Mouse (Mus musculus): ENCODE results near the gene Gucd1. TPM values are rescaled to one million over a fixed set of nuclear protein-coding genes. Genes with fewer than 3 reads are reported as not detected.
"Not testable (repeated sequence)": the region's sequence is repeated elsewhere in the genome, so short reads cannot be mapped to it uniquely, and the experiment has no call there.

Gene Gucd1
- polyA plus RNA-seq, 1 experiment from 2014 or later = 40.4 TPM

DNA sequence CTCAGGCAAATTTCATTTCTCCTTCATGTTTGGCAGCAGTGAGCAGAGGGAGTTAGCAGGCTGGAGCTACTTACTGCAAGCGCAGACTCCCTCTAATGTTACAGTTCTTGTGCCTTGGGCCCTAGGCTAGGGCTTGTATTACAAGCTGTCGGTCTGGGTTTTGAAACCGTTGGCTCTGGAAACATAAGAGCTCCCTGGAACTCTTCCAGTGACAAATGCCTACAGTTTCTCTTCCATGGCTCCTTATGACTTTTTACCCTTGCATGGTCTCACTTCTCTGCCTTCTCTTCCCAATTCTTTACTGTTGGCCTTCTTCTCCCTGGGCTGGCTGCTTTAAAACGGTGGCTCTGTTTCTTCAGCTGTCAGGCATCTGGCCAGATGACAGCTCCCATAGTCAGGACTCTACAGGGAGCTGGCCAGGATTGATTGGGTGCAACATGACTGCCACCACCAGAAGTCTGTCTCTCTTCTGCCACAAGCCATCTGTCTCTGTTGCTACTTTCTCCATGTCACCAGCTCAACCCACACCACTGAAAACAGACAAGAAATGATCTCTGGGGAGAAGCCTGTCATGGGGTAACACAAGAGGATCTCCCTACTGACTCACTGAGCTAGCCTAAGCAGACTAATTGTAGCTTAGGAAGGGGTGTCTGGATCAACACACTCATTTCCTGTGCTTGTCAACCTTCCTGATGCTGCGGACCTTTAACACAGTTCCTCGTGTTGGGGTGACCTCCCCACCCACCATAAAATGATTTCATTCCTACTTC, 51.8 kb downstream of the Gucd1 start:
- no peak overlapping the region for H3K4me2 ChIP-seq (ENCODE audit: low read length)
- peaks cover 3% of the 10 kb centered on the region; the same call in 1 of the 2 replicates for H3K4me1 ChIP-seq (replicated peaks; ENCODE audit: control insufficient read depth, insufficient read depth, low read length)
- WGBS = 41% methylated on average over 6 of the region's 6 CpGs
- H3K27me3 ChIP-seq (replicated peaks; ENCODE audit: control insufficient read depth, insufficient read depth, low read length) = no peaks in the 10 kb centered on the region
- no peak overlapping the region for H3K4me3 ChIP-seq (ENCODE audit: low read depth, low read length)
- H3K9me3 ChIP-seq (ENCODE audit: control insufficient read depth, low read length) = no peaks in the 10 kb centered on the region
- ATAC-seq (replicated peaks; ENCODE audit: low FRiP score, low TSS enrichment, low read depth) (no peak), DNase-seq (ENCODE audit: low spot score) (no peak)
- no peak overlapping the region for H3K9ac ChIP-seq (ENCODE audit: low read length)
- no peaks in the 10 kb centered on the region for H3K36me3 ChIP-seq (ENCODE audit: control insufficient read depth, insufficient read depth, low read length)
- H3K27ac ChIP-seq (ENCODE audit: low read depth) = no peak overlapping the region

DNA sequence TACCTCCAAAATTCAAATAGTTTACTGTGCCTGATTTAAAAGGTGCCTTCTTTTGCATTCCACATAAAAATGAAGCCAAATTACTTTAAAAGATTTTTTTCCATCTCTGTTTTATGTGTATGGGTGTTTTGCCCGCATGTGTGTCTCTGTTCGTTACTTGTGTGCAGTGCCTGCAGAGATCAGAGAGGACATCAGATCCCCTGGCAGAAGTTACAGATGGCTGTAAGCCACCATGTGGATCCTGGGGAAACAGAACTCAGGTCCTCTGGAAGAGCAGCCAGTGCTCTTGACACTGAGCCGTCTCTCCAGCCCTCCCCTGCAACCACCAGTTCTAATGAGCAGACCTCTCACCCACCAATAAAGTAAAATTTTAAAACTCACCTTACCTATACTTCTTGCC, 55.0 kb downstream of the Gucd1 start:
- Histone ChIP-seq H3K27me3 (replicated peaks; ENCODE audit: control insufficient read depth, insufficient read depth, low read length) (no peaks in the 10 kb centered on the region), H3K4me2 (ENCODE audit: low read length) (no peak overlapping the region), H3K4me1 (replicated peaks; ENCODE audit: control insufficient read depth, insufficient read depth, low read length) (peaks cover 3% of the 10 kb centered on the region; the same call in 1 of the 2 replicates), H3K36me3 (ENCODE audit: control insufficient read depth, insufficient read depth, low read length) (no peaks in the 10 kb centered on the region), H3K9me3 (ENCODE audit: control insufficient read depth, low read length) (no peaks in the 10 kb centered on the region; the same call in 1 of the 2 replicates), H3K9ac (ENCODE audit: low read length) (no peak overlapping the region), H3K4me3 (ENCODE audit: low read depth, low read length) (no peak overlapping the region), H3K27ac (ENCODE audit: low read depth) (no peak overlapping the region)
- ATAC-seq (replicated peaks; ENCODE audit: low FRiP score, low TSS enrichment, low read depth) = no peak
- DNase-seq (ENCODE audit: low spot score) = no peak
- 83% methylated on average over 3 of the region's 3 CpGs for WGBS

- H3K27ac ChIP-seq (ENCODE audit: low read depth) = no peak overlapping the region
- no peak overlapping the region for H3K4me2 ChIP-seq (ENCODE audit: low read length)
- ATAC-seq (replicated peaks; ENCODE audit: low FRiP score, low TSS enrichment, low read depth) (no peak), DNase-seq (ENCODE audit: low spot score) (no peak)
- H3K9me3 ChIP-seq (ENCODE audit: control insufficient read depth, low read length) = no peaks in the 10 kb centered on the region; the same call in 1 of the 2 replicates
- H3K4me3 ChIP-seq (ENCODE audit: low read depth, low read length) = no peak overlapping the region
- WGBS = 81% methylated on average over 4 of the region's 4 CpGs
- H3K27me3 ChIP-seq (replicated peaks; ENCODE audit: control insufficient read depth, insufficient read depth, low read length) = no peaks in the 10 kb centered on the region
- no peaks in the 10 kb centered on the region for H3K36me3 ChIP-seq (ENCODE audit: control insufficient read depth, insufficient read depth, low read length)
- no peaks in the 10 kb centered on the region for H3K4me1 ChIP-seq (replicated peaks; ENCODE audit: control insufficient read depth, insufficient read depth, low read length)
- H3K9ac ChIP-seq (ENCODE audit: low read length) = no peak overlapping the region
Observed at GRCm38 (mm10) chr10:75458329-75458728, 59.4 kb downstream of the Gucd1 start.

DNA sequence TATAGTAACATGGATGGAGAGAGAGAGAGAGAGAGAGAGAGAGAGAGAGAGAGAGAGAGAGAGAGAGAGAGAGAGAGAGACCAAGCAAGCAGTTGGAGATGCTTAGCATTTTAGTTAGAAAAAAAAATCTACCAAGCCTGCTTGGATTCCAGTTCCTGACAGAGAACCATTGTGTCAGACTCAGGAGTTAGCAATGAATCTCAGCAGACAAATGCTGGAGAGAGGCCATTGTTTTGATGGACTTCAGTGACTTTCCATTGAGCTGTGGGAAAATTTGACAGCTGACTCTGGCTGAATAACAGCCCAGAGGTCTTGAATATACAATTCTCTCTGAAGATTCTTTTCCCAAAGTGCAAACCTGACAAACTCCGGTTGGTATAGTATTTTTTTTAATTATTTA, 59.9 kb downstream of the Gucd1 start:
- no peaks in the 10 kb centered on the region; the same call in 1 of the 2 replicates for H3K9me3 ChIP-seq (ENCODE audit: control insufficient read depth, low read length)
- H3K36me3 ChIP-seq (ENCODE audit: control insufficient read depth, insufficient read depth, low read length) = no peaks in the 10 kb centered on the region
- no peak overlapping the region for H3K4me2 ChIP-seq (ENCODE audit: low read length)
- ATAC-seq (replicated peaks; ENCODE audit: low FRiP score, low TSS enrichment, low read depth) = no peak
- 67% methylated on average over 1 of the region's 1 CpGs for WGBS
- no peaks in the 10 kb centered on the region for H3K27me3 ChIP-seq (replicated peaks; ENCODE audit: control insufficient read depth, insufficient read depth, low read length)
- no peak overlapping the region for H3K4me3 ChIP-seq (ENCODE audit: low read depth, low read length)
- H3K9ac ChIP-seq (ENCODE audit: low read length) = no peak overlapping the region
- no peak overlapping the region for H3K27ac ChIP-seq (ENCODE audit: low read depth)
- H3K4me1 ChIP-seq (replicated peaks; ENCODE audit: control insufficient read depth, insufficient read depth, low read length) = no peaks in the 10 kb centered on the region
- DNase-seq (ENCODE audit: low spot score) = no peak

DNA sequence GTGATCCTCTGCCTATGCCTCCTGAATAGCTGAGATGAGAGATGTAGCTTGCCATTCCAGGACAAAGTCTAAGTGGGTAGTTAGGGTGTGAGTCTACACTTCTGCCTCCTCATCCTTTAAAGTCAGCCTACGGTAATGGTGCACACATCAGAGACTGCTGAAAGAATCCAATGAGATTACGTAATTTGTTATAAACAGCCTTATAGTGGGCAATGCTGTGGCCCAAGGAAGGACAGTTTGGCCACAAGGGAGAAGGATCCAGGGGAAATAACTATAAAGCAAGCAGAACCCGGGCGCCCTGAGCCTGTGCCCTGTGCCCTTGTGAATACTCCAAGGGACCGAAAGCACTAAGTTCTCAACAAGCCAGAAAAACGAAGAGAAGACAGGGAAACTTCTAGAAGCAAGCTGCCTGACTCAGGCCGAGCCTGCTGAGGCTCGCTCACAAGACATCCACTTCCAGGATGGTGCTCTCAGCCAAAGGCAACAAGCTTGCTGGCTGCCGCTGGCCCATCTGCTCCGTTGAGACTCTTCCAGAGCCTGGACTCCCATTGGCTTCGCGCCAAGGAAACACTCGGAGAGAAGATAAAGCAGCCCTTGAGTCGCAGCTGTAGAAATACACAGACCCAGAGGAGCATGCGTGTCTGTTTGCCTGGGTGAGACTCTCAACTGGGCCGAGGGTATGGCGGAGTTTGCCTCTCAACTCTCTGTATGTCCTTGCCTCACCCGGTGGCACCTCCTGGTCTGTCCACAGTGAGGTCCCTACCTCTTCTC, 61.5 kb downstream of the Gucd1 start:
- H3K9me3 ChIP-seq (ENCODE audit: control insufficient read depth, low read length); H3K27me3 ChIP-seq (replicated peaks; ENCODE audit: control insufficient read depth, insufficient read depth, low read length); H3K9ac ChIP-seq (ENCODE audit: low read length); H3K27ac ChIP-seq (ENCODE audit: low read depth); H3K4me3 ChIP-seq (ENCODE audit: low read depth, low read length); H3K36me3 ChIP-seq (ENCODE audit: control insufficient read depth, insufficient read depth, low read length); DNase-seq (ENCODE audit: low spot score); H3K4me1 ChIP-seq (replicated peaks; ENCODE audit: control insufficient read depth, insufficient read depth, low read length); H3K4me2 ChIP-seq (ENCODE audit: low read length): not testable (repeated sequence)
- 63% methylated on average over 11 of the region's 18 CpGs for WGBS
- ATAC-seq (replicated peaks; ENCODE audit: low FRiP score, low TSS enrichment, low read depth) = peak; percentile 47; the same call in 1 of the 2 replicates

- Histone ChIP-seq H3K4me3 (ENCODE audit: low read depth, low read length) (no peak overlapping the region), H3K4me2 (ENCODE audit: low read length) (no peak overlapping the region), H3K9ac (ENCODE audit: low read length) (no peak overlapping the region), H3K27ac (ENCODE audit: low read depth) (peak overlapping the region; percentile 51), H3K9me3 (ENCODE audit: control insufficient read depth, low read length) (no peaks in the 10 kb centered on the region), H3K36me3 (ENCODE audit: control insufficient read depth, insufficient read depth, low read length) (no peaks in the 10 kb centered on the region), H3K4me1 (replicated peaks; ENCODE audit: control insufficient read depth, insufficient read depth, low read length) (peaks cover 12% of the 10 kb centered on the region), H3K27me3 (replicated peaks; ENCODE audit: control insufficient read depth, insufficient read depth, low read length) (no peaks in the 10 kb centered on the region)
- WGBS = 55% methylated on average over 10 of the region's 10 CpGs
- DNase-seq (ENCODE audit: low spot score) (no peak), ATAC-seq (replicated peaks; ENCODE audit: low FRiP score, low TSS enrichment, low read depth) (peak; percentile 42)
Observed at GRCm38 (mm10) chr10:75451036-75451786, 66.6 kb downstream of the Gucd1 start.

DNA sequence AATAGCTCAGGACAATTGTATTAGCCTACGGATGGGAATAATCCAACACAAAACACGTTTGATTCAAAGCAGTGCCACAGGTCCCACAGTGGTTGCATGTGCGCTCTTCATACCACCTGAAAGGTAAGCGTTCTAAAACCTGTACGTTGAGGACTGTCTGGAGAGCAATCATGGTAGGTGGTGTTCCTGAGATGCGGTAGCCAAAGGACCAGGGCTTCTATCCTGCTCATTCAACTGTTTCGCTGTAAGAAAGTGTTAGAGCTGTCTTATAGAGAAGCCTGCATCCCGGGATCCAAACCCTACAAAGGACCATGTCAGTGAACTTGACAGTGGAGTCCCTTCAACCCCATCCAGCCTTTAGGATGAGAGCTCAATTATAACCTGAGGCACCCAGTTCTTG, 67.4 kb downstream of the Gucd1 start:
- DNase-seq (ENCODE audit: low spot score) = no peak
- ATAC-seq (replicated peaks; ENCODE audit: low FRiP score, low TSS enrichment, low read depth) = no peak
- no peak overlapping the region for H3K4me2 ChIP-seq (ENCODE audit: low read length)
- no peaks in the 10 kb centered on the region for H3K36me3 ChIP-seq (ENCODE audit: control insufficient read depth, insufficient read depth, low read length)
- no peak overlapping the region for H3K27ac ChIP-seq (ENCODE audit: low read depth)
- H3K27me3 ChIP-seq (replicated peaks; ENCODE audit: control insufficient read depth, insufficient read depth, low read length) = no peaks in the 10 kb centered on the region
- no peak overlapping the region for H3K4me3 ChIP-seq (ENCODE audit: low read depth, low read length)
- 87% methylated on average over 8 of the region's 8 CpGs for WGBS
- H3K9me3 ChIP-seq (ENCODE audit: control insufficient read depth, low read length) = no peaks in the 10 kb centered on the region
- H3K9ac ChIP-seq (ENCODE audit: low read length) = no peak overlapping the region
- peaks cover 12% of the 10 kb centered on the region for H3K4me1 ChIP-seq (replicated peaks; ENCODE audit: control insufficient read depth, insufficient read depth, low read length)

GRCm38 (mm10) chr10:75448806-75449420, 68.9 kb downstream of the Gucd1 start:
- Histone ChIP-seq H3K9me3 (ENCODE audit: control insufficient read depth, low read length) (no peaks in the 10 kb centered on the region), H3K27ac (ENCODE audit: low read depth) (no peak overlapping the region), H3K27me3 (replicated peaks; ENCODE audit: control insufficient read depth, insufficient read depth, low read length) (no peaks in the 10 kb centered on the region), H3K4me2 (ENCODE audit: low read length) (no peak overlapping the region), H3K4me3 (ENCODE audit: low read depth, low read length) (no peak overlapping the region), H3K4me1 (replicated peaks; ENCODE audit: control insufficient read depth, insufficient read depth, low read length) (peaks cover 20% of the 10 kb centered on the region), H3K9ac (ENCODE audit: low read length) (no peak overlapping the region), H3K36me3 (ENCODE audit: control insufficient read depth, insufficient read depth, low read length) (no peaks in the 10 kb centered on the region)
- no peak for DNase-seq (ENCODE audit: low spot score)
- no peak for ATAC-seq (replicated peaks; ENCODE audit: low FRiP score, low TSS enrichment, low read depth)
- WGBS = 53% methylated on average over 6 of the region's 6 CpGs

Measured in intestine, embryonic 14.5 days (tissue).